Mouse (Mus musculus): ENCODE results near the gene Aars2. TPM values are rescaled to one million over a fixed set of nuclear protein-coding genes. Genes with fewer than 3 reads are reported as not detected.
A peak's percentile ranks its signal among the peaks of the same experiment; 100 is the strongest.

Gene Aars2
- polyA plus RNA-seq, 1 experiment: 7.3 TPM

DNA sequence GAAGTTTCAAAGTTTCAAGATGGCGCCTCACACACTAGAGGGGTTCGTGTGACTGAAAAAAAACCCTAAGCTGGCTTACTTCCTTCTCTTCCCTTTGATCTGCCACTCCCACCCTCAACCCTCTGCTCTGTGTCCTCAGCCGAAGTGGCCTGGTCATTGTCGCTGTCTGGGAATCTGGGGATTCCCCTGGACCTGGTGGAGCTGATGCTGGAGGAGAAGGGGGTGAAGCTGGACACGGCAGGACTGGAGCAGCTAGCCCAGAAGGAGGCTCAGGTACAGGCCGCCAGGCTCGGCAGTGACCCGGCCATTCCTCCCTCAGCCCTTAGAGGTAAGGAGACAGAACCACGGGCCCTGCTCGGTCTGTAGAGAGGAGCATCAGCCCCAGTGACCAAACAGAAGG, 9.2 kb downstream of the Aars2 start:
- Histone ChIP-seq H3K27ac (ENCODE audit: insufficient read depth, low read length) (no peak overlapping the region), H3K4me1 (ENCODE audit: control insufficient read depth, insufficient read depth, low read length) (no peaks in the 10 kb centered on the region), H3K4me3 (ENCODE audit: insufficient read depth, low read length) (no peak overlapping the region)
- TF ChIP-seq CTCF (IDR thresholded peaks at IDR 0.05; ENCODE audit: borderline replicate concordance, insufficient read depth, low read length) (no peak), POLR2A (IDR thresholded peaks at IDR 0.05; ENCODE audit: low read depth, low read length) (no peak)

DNA sequence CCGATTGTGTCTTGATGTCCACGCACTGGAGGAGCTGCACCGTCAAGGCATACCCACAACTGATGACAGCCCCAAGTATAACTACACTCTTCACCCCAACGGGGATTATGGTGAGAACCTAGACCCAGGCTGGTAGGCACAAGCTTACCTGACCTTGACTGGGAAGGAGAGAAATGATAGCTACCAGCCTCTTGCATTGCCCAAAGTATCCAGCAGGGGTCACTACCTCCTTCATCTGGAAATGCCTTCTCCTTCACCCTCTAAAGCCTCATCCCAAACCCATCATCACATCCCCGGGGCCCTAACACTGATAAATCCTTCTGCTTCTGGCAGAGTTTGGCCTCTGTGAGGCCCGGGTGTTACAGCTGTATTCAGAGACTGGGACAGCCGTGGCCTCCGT, 9.8 kb downstream of the Aars2 start:
- H3K4me1 ChIP-seq (ENCODE audit: control insufficient read depth, insufficient read depth, low read length): no peaks in the 10 kb centered on the region
- H3K27ac ChIP-seq (ENCODE audit: insufficient read depth, low read length): no peak overlapping the region
- H3K4me3 ChIP-seq (ENCODE audit: insufficient read depth, low read length): no peak overlapping the region
- TF ChIP-seq CTCF (IDR thresholded peaks at IDR 0.05; ENCODE audit: borderline replicate concordance, insufficient read depth, low read length): peak; percentile 17; the same call in 1 of the 2 replicates
- TF ChIP-seq POLR2A (IDR thresholded peaks at IDR 0.05; ENCODE audit: low read depth, low read length): no peak

DNA sequence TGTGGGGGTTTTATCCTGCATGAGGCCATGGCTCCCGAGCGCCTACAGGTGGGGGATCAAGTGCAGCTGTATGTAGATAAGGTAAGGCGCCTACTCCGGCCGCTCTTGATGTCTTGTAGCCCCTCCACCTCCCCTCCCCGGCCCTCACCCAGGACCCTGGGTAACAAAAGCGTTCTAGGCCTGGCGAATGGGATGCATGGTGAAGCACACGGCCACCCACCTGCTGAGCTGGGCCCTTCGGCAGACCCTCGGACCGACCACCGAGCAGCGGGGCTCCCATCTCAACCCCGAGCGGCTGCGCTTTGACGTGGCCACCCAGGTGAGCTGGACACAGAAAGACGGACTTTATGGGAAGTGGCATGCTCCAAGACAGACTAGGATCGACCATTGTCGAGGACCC, 10.5 kb downstream of the Aars2 start:
- Histone ChIP-seq H3K4me3 (ENCODE audit: insufficient read depth, low read length) (no peak overlapping the region), H3K27ac (ENCODE audit: insufficient read depth, low read length) (no peak overlapping the region), H3K4me1 (ENCODE audit: control insufficient read depth, insufficient read depth, low read length) (no peaks in the 10 kb centered on the region)
- TF ChIP-seq POLR2A (IDR thresholded peaks at IDR 0.05; ENCODE audit: low read depth, low read length) (no peak), CTCF (IDR thresholded peaks at IDR 0.05; ENCODE audit: borderline replicate concordance, insufficient read depth, low read length) (no peak)

DNA sequence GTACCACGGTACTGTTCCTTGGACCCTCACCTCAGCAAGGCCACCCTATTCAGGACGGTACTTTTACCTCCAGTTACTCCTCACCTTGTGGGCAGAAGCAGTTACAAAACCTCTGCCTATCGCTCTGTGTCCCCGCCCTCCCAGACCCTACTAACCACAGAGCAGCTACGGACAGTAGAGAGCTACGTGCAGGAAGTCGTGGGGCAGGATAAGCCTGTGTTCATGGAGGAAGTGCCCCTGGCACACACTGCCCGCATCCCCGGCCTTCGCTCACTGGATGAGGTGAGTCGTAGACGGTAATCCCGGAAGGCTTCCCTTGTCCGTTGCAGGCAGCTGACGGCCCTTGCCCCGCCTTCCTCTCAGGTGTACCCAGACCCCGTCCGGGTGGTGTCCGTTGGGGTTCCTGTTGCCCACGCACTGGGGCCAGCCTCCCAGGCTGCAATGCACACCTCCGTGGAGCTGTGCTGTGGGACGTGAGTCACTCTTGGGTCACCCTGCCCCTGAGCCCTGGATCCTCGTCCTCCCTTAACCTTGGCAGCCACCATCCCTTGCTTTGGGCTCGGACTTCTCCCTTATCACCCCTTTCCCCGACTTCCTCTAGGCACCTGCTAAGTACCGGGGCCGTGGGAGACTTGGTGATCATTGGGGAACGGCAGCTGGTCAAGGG, 11.0 kb downstream of the Aars2 start:
- TF ChIP-seq POLR2A (IDR thresholded peaks at IDR 0.05; ENCODE audit: low read depth, low read length): no peak
- TF ChIP-seq CTCF (IDR thresholded peaks at IDR 0.05; ENCODE audit: borderline replicate concordance, insufficient read depth, low read length): no peak
- Histone ChIP-seq H3K4me3 (ENCODE audit: insufficient read depth, low read length) (no peak overlapping the region), H3K27ac (ENCODE audit: insufficient read depth, low read length) (no peak overlapping the region), H3K4me1 (ENCODE audit: control insufficient read depth, insufficient read depth, low read length) (no peaks in the 10 kb centered on the region)

DNA sequence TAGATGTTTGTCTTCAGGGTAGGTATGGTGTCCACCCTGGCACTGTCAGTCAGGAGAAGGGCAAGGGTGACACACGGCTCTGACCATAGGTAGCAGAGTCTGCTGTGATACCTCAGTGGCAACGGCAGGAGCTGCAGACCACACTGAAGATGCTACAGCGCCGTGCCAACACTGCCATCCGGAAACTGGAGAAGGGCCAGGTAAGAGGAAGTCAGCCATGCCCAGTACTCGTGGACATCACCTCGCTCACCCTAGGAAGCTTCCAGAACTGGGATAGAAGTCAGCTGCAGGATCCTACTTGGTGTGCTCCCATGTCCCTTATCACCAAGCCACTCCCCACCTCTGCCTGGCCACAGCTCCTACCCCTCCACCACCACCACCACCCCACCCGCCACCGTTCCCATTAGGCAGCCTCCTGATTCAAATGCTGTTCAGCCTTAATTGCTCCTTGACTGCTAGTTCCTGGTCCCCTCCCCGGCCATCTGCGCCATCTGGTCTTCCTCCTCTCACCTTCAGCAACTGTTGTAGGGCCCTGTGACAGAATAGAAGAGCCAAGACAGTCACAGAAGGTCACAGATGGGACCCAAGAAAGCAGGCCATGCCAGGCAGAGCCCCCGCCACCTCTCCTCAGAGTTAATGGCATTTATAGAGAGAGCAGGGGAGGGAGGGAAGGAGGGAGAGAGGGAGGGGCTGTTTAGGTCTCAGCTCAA, 12.3 kb downstream of the Aars2 start:
- Histone ChIP-seq H3K4me1 (ENCODE audit: control insufficient read depth, insufficient read depth, low read length) (no peaks in the 10 kb centered on the region), H3K27ac (ENCODE audit: insufficient read depth, low read length) (no peak overlapping the region), H3K4me3 (ENCODE audit: insufficient read depth, low read length) (no peak overlapping the region)
- TF ChIP-seq CTCF (IDR thresholded peaks at IDR 0.05; ENCODE audit: borderline replicate concordance, insufficient read depth, low read length) (no peak), POLR2A (IDR thresholded peaks at IDR 0.05; ENCODE audit: low read depth, low read length) (no peak)

DNA sequence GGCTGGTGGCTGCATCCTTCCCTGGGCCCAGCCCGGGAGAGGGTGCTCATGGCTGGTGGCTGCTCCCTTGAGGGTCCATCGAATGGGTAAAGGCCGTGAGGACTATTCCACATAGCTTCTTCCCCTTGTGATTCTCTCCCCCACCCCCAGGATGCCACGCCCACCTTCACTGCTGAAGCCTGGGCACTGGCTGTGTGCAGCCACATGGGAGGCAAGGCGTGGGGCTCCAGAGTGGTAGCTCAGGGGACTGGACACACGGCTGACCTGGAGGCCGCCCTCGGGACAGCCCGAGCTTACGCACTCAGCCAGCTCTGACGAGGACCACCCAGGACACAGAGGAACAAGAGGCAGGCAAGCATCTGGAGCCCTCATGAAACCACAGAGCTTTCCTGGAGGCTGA, 13.5 kb downstream of the Aars2 start:
- H3K27ac ChIP-seq (ENCODE audit: insufficient read depth, low read length): no peak overlapping the region
- TF ChIP-seq POLR2A (IDR thresholded peaks at IDR 0.05; ENCODE audit: low read depth, low read length): no peak
- TF ChIP-seq CTCF (IDR thresholded peaks at IDR 0.05; ENCODE audit: borderline replicate concordance, insufficient read depth, low read length): no peak

DNA sequence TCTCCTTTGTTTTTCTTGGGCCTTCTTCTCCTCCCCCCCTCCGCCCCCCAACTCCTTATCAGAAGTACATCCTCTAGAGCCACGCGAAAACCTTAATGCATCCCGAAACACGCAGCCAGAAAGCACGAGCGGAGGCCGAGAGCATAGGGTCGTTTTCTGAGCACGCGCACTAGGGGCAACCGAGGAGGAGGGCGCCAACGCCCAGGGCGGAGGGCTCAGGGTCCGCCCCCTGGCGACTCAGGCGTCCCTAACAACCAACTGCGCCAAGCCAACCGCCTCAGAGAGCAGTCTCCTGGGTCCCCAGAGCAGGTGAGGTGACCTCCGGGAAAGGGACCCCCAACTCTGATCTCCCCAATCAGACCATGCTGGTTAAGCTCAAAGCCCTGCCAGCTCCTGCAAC, 16.6 kb downstream of the Aars2 start, which contains the start of gene Tcte1:
TSS of gene Tcte1 (plus strand) at position 172 of the 400 bp plus-strand sequence.
- Histone ChIP-seq H3K4me1 (ENCODE audit: control insufficient read depth, insufficient read depth, low read length) (no peaks in the 10 kb centered on the region), H3K4me3 (ENCODE audit: insufficient read depth, low read length) (no peak within 1 kb of the TSS), H3K27ac (ENCODE audit: insufficient read depth, low read length) (no peak within 1 kb of the TSS)
- TF ChIP-seq CTCF (IDR thresholded peaks at IDR 0.05; ENCODE audit: borderline replicate concordance, insufficient read depth, low read length) (no peak), POLR2A (IDR thresholded peaks at IDR 0.05; ENCODE audit: low read depth, low read length) (no peak)

More for the DNA sequence above, 13.5 kb downstream of the Aars2 start:
- Histone ChIP-seq H3K4me1 (ENCODE audit: control insufficient read depth, insufficient read depth, low read length) (no peaks in the 10 kb centered on the region), H3K4me3 (ENCODE audit: insufficient read depth, low read length) (no peak overlapping the region)

DNA sequence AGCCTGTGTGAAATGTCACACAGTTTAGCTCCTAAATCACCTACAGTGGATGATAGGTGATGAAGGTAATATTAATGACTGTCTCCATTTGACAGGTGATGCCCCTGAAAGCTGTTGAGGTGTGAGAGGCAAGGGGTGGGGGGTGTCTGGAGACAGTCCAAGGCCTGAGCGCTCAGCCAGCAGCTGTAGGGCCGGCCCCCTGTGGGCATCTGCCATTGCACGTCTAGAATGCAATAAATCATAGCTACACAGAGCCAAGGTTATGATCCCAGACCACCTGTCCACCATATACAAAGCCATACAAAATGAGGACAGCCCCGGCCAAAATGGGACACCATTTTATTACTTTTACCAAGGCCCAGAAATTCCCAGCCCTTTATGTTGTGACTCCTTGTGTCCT, 18.3 kb downstream of the Aars2 start:
- no peak overlapping the region for H3K27ac ChIP-seq (ENCODE audit: insufficient read depth, low read length)
- TF ChIP-seq CTCF (IDR thresholded peaks at IDR 0.05; ENCODE audit: borderline replicate concordance, insufficient read depth, low read length): no peak
- no peak for TF ChIP-seq POLR2A (IDR thresholded peaks at IDR 0.05; ENCODE audit: low read depth, low read length)
- H3K4me3 ChIP-seq (ENCODE audit: insufficient read depth, low read length): no peak overlapping the region
- no peaks in the 10 kb centered on the region for H3K4me1 ChIP-seq (ENCODE audit: control insufficient read depth, insufficient read depth, low read length)

DNA sequence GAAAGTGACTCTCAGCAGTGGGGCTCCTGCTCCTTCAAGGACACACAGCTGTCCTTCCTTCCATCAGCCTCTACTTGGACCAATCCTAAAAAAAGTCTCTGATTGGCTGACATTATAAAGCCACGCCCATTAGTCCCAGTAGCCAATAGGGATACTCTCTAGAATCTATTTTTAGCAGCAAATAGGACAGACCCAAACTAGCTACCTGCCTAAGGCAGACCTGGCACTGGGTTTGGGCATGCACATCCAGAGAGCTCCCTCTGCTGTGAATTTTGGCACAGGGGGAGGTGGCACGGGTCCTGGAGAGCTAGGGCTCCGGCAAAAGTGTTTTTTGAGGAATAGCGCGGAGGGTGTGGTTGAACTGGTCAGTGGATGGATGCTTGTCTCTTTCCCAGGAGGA, 19.9 kb downstream of the Aars2 start:
- Histone ChIP-seq H3K4me3 (ENCODE audit: insufficient read depth, low read length) (no peak overlapping the region), H3K4me1 (ENCODE audit: control insufficient read depth, insufficient read depth, low read length) (no peaks in the 10 kb centered on the region), H3K27ac (ENCODE audit: insufficient read depth, low read length) (no peak overlapping the region)
- TF ChIP-seq POLR2A (IDR thresholded peaks at IDR 0.05; ENCODE audit: low read depth, low read length): no peak
- TF ChIP-seq CTCF (IDR thresholded peaks at IDR 0.05; ENCODE audit: borderline replicate concordance, insufficient read depth, low read length): no peak

DNA sequence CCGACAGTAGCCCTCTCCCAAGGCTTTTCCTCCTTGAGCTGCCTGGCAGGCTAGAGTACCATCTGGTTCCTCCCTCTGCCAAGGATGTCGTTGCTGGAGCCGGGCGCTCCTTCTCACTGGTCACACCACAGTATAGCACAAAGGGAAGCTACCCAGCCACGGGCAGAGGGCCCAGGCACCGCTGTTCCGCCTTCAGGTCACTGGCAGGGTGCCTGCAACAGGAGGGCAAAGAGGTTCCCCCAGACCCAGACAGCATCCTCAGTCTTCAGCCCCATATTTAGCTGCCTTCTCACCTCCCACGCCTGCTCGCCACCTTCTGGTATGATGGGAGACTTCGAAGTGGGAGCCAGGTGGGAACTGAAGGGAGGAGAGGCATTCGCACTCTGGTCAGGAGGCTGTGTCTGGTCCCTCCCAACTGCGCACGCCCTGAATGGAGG, 23.7 kb downstream of the Aars2 start:
- TF ChIP-seq POLR2A (IDR thresholded peaks at IDR 0.05; ENCODE audit: low read depth, low read length) (no peak), CTCF (IDR thresholded peaks at IDR 0.05; ENCODE audit: borderline replicate concordance, insufficient read depth, low read length) (no peak)
- Histone ChIP-seq H3K4me3 (ENCODE audit: insufficient read depth, low read length) (no peak overlapping the region), H3K4me1 (ENCODE audit: control insufficient read depth, insufficient read depth, low read length) (no peaks in the 10 kb centered on the region), H3K27ac (ENCODE audit: insufficient read depth, low read length) (no peak overlapping the region)

Data from embryonic fibroblast, embryonic 13.5 days (primary cell).